Mouse (Mus musculus): Measurements from ENCODE around the gene Dnah17. TPM values are rescaled to one million over a fixed set of nuclear protein-coding genes. Genes with fewer than 3 reads are reported as not detected.

Dnah17 gene
- polyA plus RNA-seq, 1 experiment from 2014 or later, result 0.23 TPM

DNA sequence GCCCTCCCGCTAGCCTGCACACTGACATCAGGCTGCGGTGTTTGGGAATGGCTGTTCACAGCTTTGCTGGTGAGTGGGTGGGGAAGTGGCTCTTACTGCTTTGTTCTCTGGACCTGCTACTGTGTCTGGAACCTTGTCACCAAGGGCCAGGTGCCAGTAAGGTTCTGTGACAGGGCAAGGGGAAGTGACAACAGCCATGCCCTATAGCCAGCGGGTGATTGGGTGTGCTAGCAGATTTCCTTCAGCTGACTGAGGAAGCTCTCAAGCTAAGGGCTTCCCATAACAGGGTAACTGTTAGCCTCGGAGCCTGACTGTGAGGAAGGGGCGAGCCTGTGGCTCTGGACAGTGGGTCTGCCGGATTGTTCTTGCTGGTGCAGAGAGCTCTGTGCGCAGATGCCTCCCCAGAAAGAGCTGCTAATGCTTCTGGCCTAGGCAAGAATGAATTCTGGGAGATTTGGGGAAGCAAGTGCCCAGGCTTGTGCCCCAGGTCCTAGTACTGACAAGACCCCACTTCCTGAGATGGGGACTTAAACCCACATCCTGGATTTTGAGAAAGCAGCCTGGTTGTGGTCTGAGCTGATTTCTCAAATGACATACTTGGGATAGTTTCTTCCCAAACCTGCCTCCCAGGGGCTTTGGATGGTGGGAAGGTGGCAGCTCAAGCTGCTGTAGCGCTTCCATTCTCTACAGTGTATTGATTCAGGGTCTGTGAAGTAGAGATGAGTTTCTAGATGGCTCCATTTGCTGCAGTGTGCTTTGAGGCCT, 114.9 kb downstream of the Dnah17 start:
- no peak for ATAC-seq (ENCODE audit: insufficient number of reproducible peaks, insufficient read depth, low FRiP score, low TSS enrichment)
- no peaks in the 10 kb centered on the region for H3K9me3 ChIP-seq
- no peak overlapping the region for H3K4me3 ChIP-seq
- H3K4me1 ChIP-seq, result peaks cover 6% of the 10 kb centered on the region; the same call in 1 of the 2 replicates
- no peak overlapping the region for H3K9ac ChIP-seq
- no peak overlapping the region for H3K4me2 ChIP-seq (replicated peaks)
- H3K27ac ChIP-seq, result no peak overlapping the region; the same call in 1 of the 2 replicates
- WGBS, result 90% methylated on average over 8 of the region's 8 CpGs
- no peaks in the 10 kb centered on the region for H3K27me3 ChIP-seq
- H3K36me3 ChIP-seq, result peaks cover 49% of the 10 kb centered on the region

DNA sequence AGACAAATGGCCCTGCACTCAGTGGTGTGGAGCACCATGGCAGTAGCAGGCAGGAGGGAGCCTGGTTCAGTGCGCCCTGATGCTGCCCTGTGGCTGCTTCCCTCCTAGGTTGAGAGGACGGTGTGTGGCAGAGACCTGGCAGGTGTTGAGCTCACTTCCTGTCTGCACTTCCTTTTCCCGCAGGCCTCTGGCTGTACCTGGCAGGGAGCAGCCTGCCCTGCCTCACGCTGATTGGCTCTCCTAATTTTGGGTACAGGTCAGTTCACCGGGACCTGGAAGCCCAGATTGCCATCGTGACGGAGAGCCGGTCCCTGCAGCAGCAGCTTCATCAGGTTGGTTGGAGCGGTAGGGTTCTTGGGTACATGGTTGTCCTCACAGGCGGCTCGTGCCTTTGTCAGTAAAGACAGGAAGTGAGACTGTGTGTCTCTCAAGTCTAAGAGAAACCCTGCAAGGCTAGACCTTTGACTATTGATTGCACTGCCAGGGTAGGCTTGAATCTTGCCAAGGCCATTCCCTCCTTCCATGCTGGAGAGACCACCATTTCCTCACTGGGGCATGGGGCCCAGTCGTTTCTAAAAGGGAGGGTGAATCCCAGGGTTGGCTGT, 115.9 kb downstream of the Dnah17 start:
- no peak for ATAC-seq (ENCODE audit: insufficient number of reproducible peaks, insufficient read depth, low FRiP score, low TSS enrichment)
- H3K36me3 ChIP-seq, result peaks cover 42% of the 10 kb centered on the region
- H3K4me2 ChIP-seq (replicated peaks), result no peak overlapping the region
- no peak overlapping the region for H3K27ac ChIP-seq
- no peaks in the 10 kb centered on the region for H3K9me3 ChIP-seq
- peaks cover 10% of the 10 kb centered on the region for H3K4me1 ChIP-seq
- H3K27me3 ChIP-seq, result no peaks in the 10 kb centered on the region
- WGBS, result 83% methylated on average over 12 of the region's 12 CpGs
- H3K4me3 ChIP-seq, result no peak overlapping the region
- no peak overlapping the region for H3K9ac ChIP-seq

DNA sequence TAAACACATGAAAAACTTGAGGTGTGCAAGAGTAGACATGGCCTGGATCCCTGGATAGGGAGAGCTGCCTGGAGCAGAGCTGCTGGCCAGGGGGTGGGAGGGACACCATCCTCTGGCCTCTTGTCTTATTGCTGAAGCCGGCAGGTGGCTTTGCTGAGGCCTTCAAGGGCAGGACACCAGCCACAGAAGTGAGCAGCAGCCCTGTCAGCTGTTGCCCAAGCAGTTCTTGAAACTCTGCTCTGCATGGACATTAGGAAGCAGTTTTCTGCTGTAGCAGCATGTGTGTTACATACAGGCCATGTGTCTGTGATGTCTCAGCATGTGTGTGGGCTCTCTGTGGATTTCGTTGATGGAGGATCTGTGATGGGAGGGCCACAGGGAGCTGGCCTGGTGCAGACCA, 117.1 kb downstream of the Dnah17 start:
- Histone ChIP-seq H3K27ac (no peak overlapping the region), H3K27me3 (no peaks in the 10 kb centered on the region), H3K4me1 (peaks cover 17% of the 10 kb centered on the region), H3K9ac (no peak overlapping the region), H3K4me2 (replicated peaks) (no peak overlapping the region), H3K9me3 (no peaks in the 10 kb centered on the region), H3K4me3 (no peak overlapping the region), H3K36me3 (peaks cover 36% of the 10 kb centered on the region)
- WGBS, result 76% methylated on average over 2 of the region's 2 CpGs
- ATAC-seq (ENCODE audit: insufficient number of reproducible peaks, insufficient read depth, low FRiP score, low TSS enrichment), result no peak

DNA sequence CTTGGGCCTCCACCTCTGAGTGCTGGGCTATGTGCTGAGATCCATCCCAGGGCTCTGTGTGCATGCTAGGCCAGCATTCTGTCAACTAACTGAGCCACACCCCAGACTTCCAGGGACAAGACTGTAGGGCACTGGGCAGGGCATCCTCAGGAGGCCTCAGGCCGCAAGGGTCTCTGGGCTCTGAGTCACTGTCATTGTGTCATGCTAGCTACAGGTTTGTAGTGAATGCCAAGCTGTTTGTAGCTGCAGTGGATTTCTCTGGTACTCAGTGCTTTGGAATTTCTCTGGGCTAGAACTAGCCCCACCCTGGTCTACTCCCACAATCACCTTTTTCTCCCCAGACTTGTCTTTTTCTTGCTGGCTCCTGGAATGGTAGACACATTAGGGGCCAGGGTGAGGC, 117.8 kb downstream of the Dnah17 start:
- WGBS, result 92% methylated on average over 1 of the region's 1 CpGs
- peaks cover 28% of the 10 kb centered on the region for H3K36me3 ChIP-seq
- H3K9ac ChIP-seq, result no peak overlapping the region

DNA sequence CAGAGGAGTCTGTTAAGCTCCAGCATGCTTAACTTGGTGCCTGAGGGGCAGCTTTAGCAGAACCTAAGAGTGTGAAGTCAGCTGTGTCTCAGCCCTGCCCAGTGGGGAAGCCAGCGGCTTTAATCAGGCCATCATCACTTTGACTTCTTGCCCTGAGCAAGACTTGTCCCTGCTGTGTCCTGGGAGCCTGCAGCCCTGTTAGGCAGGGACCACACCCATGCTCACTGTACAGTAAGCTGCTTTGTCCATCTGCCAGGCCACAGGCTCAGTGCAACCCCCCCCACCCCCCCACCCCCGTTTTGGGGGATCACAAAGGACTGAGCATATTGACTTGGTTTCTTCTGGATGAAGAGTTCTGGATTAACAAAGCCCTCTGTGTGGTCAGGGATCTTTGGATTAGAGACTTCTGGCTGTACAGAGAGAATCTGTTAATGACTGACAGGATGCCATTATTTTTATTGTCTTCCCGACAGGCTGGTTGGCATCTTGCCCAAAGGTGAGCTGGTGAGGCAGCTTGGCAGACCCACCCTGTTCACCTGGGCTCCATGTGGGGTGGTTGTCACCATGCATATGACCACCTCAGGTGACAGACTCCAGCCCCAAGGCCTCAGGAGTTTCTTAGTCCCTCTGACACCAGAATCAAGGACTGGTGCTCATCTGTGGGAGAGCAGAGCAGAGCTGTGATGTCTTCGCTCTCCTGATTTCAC, 120.4 kb downstream of the Dnah17 start:
- Histone ChIP-seq H3K4me2 (replicated peaks) (no peak overlapping the region), H3K4me3 (no peak overlapping the region), H3K9me3 (no peaks in the 10 kb centered on the region), H3K27ac (0 out of 2 replicates have a peak overlapping the region, but pooled peaks have one; percentile 42), H3K4me1 (peaks cover 21% of the 10 kb centered on the region), H3K27me3 (no peaks in the 10 kb centered on the region), H3K36me3 (peaks cover 29% of the 10 kb centered on the region), H3K9ac (no peak overlapping the region)
- 60% methylated on average over 4 of the region's 4 CpGs for WGBS
- no peak for ATAC-seq (ENCODE audit: insufficient number of reproducible peaks, insufficient read depth, low FRiP score, low TSS enrichment)

More for the DNA sequence above, 117.8 kb downstream of the Dnah17 start:
- peaks cover 23% of the 10 kb centered on the region for H3K4me1 ChIP-seq
- ATAC-seq (ENCODE audit: insufficient number of reproducible peaks, insufficient read depth, low FRiP score, low TSS enrichment), result no peak
- H3K4me2 ChIP-seq (replicated peaks), result no peak overlapping the region
- no peaks in the 10 kb centered on the region for H3K27me3 ChIP-seq
- no peaks in the 10 kb centered on the region for H3K9me3 ChIP-seq
- H3K4me3 ChIP-seq, result no peak overlapping the region
- H3K27ac ChIP-seq, result no peak overlapping the region

DNA sequence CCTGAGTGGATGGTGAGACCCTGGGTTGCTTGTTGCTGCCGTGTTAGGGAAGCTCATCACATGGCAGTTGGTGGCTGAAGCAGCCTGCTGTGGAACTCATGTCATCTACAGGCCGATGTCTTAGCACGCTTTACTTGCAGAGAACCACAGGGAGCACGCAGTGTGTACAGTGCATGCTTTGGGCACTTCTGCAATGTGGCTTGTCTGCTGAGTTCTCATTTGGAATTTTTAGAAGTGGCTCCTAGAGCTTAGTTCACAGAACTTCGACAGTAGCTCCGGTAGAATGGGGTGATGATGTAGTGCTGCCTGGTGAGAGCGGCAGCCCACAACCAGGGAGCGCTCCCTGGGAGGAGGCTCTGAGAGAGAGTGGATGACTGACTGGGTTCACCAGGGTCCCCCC, 121.6 kb downstream of the Dnah17 start:
- ATAC-seq (ENCODE audit: insufficient number of reproducible peaks, insufficient read depth, low FRiP score, low TSS enrichment), result no peak
- peaks cover 21% of the 10 kb centered on the region for H3K4me1 ChIP-seq
- no peaks in the 10 kb centered on the region for H3K9me3 ChIP-seq
- WGBS, result 77% methylated on average over 8 of the region's 8 CpGs
- no peaks in the 10 kb centered on the region for H3K27me3 ChIP-seq
- no peak overlapping the region for H3K4me2 ChIP-seq (replicated peaks)
- 0 out of 2 replicates have a peak overlapping the region, but pooled peaks have one; percentile 29 for H3K9ac ChIP-seq
- no peak overlapping the region for H3K27ac ChIP-seq
- H3K4me3 ChIP-seq, result no peak overlapping the region
- peaks cover 30% of the 10 kb centered on the region for H3K36me3 ChIP-seq

DNA sequence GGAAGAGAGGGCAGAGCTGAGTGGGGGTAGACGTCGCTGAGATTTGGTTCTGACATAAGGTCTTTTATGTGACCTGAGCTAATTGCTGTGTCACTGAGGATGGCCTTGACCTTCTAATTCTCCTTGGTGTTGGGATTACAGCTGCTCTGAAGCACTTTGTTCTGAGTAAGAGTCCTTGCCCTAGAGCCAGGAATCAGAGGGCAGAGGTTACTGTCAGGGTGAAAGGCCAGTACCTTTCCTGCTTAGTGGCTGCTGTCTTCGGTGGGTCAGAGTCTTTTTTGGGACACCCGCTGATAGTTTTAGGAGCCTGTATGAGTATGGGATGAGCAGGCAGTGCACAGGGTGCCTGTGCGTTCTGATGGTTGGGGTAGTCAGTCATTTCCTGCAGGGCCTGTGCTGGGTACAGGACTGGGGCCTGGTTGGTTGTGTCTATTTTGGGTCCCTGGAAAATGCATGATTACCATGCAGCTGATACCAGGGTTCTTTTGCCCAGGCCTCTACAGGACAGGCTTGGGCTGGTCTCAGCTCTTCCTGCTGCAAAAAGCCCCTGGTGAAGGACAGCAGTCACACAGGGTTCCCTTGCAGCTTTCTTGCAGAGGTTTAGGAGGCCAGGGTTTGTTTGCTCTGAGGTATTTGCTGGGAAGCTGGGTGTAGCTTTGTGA, 122.2 kb downstream of the Dnah17 start:
- 38% methylated on average over 5 of the region's 5 CpGs for WGBS

DNA sequence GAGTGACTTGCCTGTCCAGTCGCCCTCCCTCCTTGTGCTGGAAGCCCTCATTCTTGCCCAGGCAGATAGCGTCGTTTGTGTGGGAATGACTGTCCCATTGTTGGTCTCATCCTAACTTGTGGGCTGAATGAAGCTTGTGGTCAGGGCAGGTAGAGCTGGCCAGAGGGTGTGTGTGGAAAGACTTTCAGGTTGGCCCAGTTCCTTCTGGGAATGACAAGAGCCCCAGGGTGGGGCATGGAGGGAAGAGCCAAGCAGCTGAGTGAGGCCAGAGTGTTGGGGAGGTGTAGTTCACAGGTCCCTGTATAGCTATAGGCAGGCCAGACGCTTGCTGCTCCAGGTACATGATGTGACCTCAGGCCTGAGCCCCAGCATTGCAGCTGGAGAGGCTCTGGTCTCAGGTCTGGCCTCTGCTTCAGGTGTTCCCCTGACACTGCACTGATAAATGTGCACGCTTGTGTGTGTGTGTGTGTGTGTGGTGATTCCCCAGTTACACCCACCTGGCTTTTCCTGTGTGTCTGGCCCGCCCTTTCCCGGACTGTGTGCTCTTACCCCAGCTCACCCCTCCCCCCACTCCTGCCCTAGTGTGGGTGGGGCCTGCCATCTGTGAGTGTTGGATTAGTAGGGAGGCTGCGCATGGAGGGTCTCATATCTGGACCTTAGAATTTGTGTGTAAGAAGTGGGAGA, 122.8 kb downstream of the Dnah17 start:
- Histone ChIP-seq H3K4me2 (replicated peaks) (no peak overlapping the region), H3K27ac (no peak overlapping the region), H3K9me3 (no peaks in the 10 kb centered on the region), H3K9ac (no peak overlapping the region), H3K4me1 (peaks cover 21% of the 10 kb centered on the region), H3K4me3 (no peak overlapping the region), H3K27me3 (no peaks in the 10 kb centered on the region), H3K36me3 (peaks cover 40% of the 10 kb centered on the region)
- 62% methylated on average over 8 of the region's 8 CpGs for WGBS
- 0 out of 2 replicates have a peak, but pooled peaks have one; percentile 16 for ATAC-seq (ENCODE audit: insufficient number of reproducible peaks, insufficient read depth, low FRiP score, low TSS enrichment)

More for the DNA sequence above, 122.2 kb downstream of the Dnah17 start:
- H3K4me3 ChIP-seq, result no peak overlapping the region
- H3K36me3 ChIP-seq, result peaks cover 36% of the 10 kb centered on the region
- H3K4me2 ChIP-seq (replicated peaks), result no peak overlapping the region
- no peak overlapping the region for H3K27ac ChIP-seq
- ATAC-seq (ENCODE audit: insufficient number of reproducible peaks, insufficient read depth, low FRiP score, low TSS enrichment), result no peak
- H3K9ac ChIP-seq, result no peak overlapping the region
- H3K9me3 ChIP-seq, result no peaks in the 10 kb centered on the region
- H3K27me3 ChIP-seq, result no peaks in the 10 kb centered on the region
- peaks cover 21% of the 10 kb centered on the region for H3K4me1 ChIP-seq

DNA sequence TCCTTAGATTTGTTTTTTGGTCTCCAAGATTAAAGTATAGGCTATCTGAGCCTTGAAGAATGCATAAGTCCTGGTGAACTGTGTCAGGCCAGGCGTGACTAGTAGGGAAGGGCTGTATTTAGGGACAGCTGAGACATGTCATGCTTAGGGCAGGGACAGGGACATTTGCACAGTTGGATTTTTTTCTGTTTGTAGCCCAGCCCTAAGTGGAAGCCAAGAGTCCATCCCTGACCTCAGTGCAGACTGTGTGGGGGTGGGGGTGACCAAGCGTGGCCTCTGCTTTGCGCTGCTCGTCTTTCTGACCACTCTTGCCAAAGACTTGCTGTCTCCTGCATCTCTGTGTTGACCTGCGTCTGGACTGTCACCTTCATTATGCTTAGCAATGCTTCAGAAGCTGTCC, 126.2 kb downstream of the Dnah17 start:
- 77% methylated on average over 5 of the region's 5 CpGs for WGBS
- Histone ChIP-seq H3K36me3 (peaks cover 71% of the 10 kb centered on the region), H3K4me2 (replicated peaks) (no peak overlapping the region), H3K4me3 (no peak overlapping the region), H3K27ac (no peak overlapping the region), H3K9me3 (no peaks in the 10 kb centered on the region), H3K9ac (no peak overlapping the region), H3K4me1 (peaks cover 14% of the 10 kb centered on the region), H3K27me3 (no peaks in the 10 kb centered on the region)
- ATAC-seq (ENCODE audit: insufficient number of reproducible peaks, insufficient read depth, low FRiP score, low TSS enrichment), result no peak

DNA sequence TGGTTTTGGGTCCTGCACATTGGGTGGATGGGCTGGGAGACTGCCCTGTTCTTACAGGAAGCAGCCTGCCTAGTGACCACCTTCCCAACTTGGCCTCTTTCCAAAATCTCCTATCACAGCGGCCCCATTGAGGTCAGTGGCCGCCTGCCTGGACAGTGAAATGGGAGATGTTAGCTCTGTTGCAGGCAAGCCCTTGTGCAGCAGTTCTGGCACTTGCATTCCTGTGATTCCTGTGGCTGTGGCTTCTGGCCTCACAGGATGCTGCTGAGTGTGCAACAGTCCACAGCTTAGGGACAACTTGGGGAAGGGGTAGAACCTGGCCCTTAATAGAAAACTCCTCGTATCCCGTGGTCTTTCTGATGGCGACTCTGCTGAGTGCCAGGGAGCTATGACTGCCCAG, 126.7 kb downstream of the Dnah17 start:
- peaks cover 10% of the 10 kb centered on the region for H3K4me1 ChIP-seq
- no peak overlapping the region for H3K4me2 ChIP-seq (replicated peaks)
- no peak overlapping the region for H3K27ac ChIP-seq
- no peaks in the 10 kb centered on the region for H3K9me3 ChIP-seq
- ATAC-seq (ENCODE audit: insufficient number of reproducible peaks, insufficient read depth, low FRiP score, low TSS enrichment), result no peak
- H3K36me3 ChIP-seq, result peaks cover 74% of the 10 kb centered on the region
- no peak overlapping the region for H3K9ac ChIP-seq
- H3K4me3 ChIP-seq, result no peak overlapping the region
- no peaks in the 10 kb centered on the region for H3K27me3 ChIP-seq
- 72% methylated on average over 5 of the region's 5 CpGs for WGBS

DNA sequence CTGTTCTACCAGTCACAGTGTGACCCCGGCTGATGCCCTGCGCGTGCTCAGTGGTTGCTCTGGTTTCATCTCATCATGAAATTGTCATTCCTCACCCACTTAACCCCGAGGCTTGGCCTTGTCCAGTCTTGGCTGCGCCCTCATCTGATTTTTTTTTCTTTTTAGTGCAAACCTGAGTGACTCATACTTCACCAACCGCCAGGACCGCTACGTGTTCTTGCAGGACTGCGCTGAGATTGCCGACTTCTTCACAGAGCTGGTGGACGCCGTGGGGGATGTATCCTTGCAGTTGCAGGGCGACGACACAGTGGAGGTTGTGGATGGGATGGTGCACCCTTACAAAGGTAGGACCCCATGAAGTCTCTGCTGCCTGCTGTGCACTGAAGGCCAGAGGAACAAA, 127.3 kb downstream of the Dnah17 start:
- WGBS, result 95% methylated on average over 14 of the region's 14 CpGs
- Histone ChIP-seq H3K9ac (no peak overlapping the region), H3K27ac (no peak overlapping the region), H3K27me3 (no peaks in the 10 kb centered on the region), H3K4me2 (replicated peaks) (no peak overlapping the region), H3K36me3 (peaks cover 74% of the 10 kb centered on the region), H3K9me3 (no peaks in the 10 kb centered on the region), H3K4me3 (no peak overlapping the region), H3K4me1 (peaks cover 10% of the 10 kb centered on the region)
- no peak for ATAC-seq (ENCODE audit: insufficient number of reproducible peaks, insufficient read depth, low FRiP score, low TSS enrichment)
